9 mouse cellular contexts compared by ENCODE assay signal in the genomic region with DNA sequence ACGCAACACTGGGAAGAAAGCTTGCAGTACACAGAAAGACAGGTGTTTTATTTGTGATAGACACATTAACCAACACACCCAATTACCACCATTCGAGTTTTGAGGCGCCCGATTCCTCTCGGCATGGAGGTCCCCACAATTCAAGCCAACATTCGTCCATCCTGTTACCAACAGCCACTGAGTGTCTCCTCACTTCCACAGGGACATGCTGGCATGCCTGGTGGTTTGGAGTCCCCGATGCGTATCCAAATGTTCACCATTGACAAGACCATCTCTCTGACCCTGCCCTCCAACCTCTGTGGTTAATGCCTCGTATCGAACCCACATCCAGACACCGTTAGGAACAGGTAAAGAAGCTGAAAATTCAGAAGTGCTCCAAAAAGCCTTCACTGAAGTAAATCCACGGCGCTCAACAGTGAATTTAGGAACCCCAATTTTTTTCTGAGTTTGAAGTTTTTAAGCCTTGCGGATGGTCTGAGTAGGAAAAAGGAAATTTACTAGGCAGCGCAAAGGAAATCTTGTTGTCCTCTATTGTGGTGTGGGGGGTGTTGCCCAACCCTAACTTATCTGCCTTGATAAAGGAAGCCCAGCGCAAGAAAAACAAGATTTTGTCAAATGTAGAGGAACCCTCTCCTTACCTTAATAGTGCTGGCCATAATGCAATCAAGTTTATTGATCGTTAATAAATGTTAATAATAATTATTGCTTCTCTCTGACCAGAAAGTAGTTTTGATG.
DNase-seq lines count a peak whose midpoint lies in the region; ATAC-seq and TF ChIP-seq lines count a peak whose summit lies in the region.
"Had no signal": no experiment of that assay in that cellular context is flagged by ENCODE, and none has a peak within 500 bp of the region (broad histone marks: within the 10 kb centered on the region; RNA-seq: fewer than 3 reads in every experiment).

No protein-coding gene starts in this region.

- no peak for ATAC-seq in embryonic facial prominence, embryonic 14.5 days (ENCODE audit: low read depth)
- no peak for ATAC-seq in liver, embryonic 13.5 days (ENCODE audit: low read depth)
- ATAC-seq: forebrain, embryonic 16.5 days had no signal

- peaks cover 3% of the 10 kb centered on the region; the same call in 1 of the 2 replicates for H3K4me1 ChIP-seq in bone marrow, adult 2 months (ENCODE audit: control insufficient read depth, insufficient read depth, low read length)
- 0 out of 2 replicates have a peak, but pooled peaks cover 3% of the 10 kb centered on the region for H3K4me1 ChIP-seq in embryonic facial prominence, embryonic 14.5 days (ENCODE audit: control insufficient read depth, insufficient read depth, low read length)
- H3K4me1 ChIP-seq in liver, embryonic 13.5 days (replicated peaks) = no peaks in the 10 kb centered on the region

- H3K4me2 ChIP-seq in embryonic facial prominence, embryonic 14.5 days (ENCODE audit: low read depth, low read length) = no peak overlapping the region
- H3K4me2 ChIP-seq in liver, embryonic 13.5 days = peak overlapping the region; percentile 19

- H3K36me3 ChIP-seq in embryonic facial prominence, embryonic 14.5 days (ENCODE audit: control insufficient read depth, insufficient read depth, low read length) = no peaks in the 10 kb centered on the region
- H3K36me3 ChIP-seq in liver, embryonic 13.5 days = no peaks in the 10 kb centered on the region

- peak overlapping the region; percentile 68 for H3K4me3 ChIP-seq in bone marrow, adult 2 months (replicated peaks; ENCODE audit: control insufficient read depth, low read depth, low read length)
- H3K4me3 ChIP-seq in embryonic facial prominence, embryonic 14.5 days (ENCODE audit: low read depth, low read length) = 0 out of 2 replicates have a peak overlapping the region, but pooled peaks have one; percentile 8
- peak overlapping the region; percentile 45 for H3K4me3 ChIP-seq in liver, embryonic 13.5 days (replicated peaks)

- peak; percentile 43 for DNase-seq in kidney, adult 9 months
- no peak for DNase-seq in kidney, postnatal 14 days
- no peak for DNase-seq in embryonic facial prominence, embryonic 14.5 days (ENCODE audit: low spot score)
- no peak for DNase-seq in liver, embryonic 13.5 days
- DNase-seq in MN1 (ENCODE audit: low spot score) = no peak
- DNase-seq in Muller cell, postnatal 12 days (ENCODE audit: inconsistent ontology term) = no peak
- DNase-seq: layer of hippocampus, adult 9-11 months had no signal

- TF ChIP-seq POLR2A in bone marrow, adult 2 months (IDR thresholded peaks at IDR 0.05; ENCODE audit: borderline replicate concordance, control insufficient read depth, low read depth, low read length) = no peak

- H3K27ac ChIP-seq in bone marrow, adult 2 months (ENCODE audit: control insufficient read depth, insufficient read depth, low read depth, low read length, poor library complexity) = peak overlapping the region; percentile 79
- H3K27ac ChIP-seq in embryonic facial prominence, embryonic 14.5 days (replicated peaks; ENCODE audit: low read depth, low read length) = no peak overlapping the region
- peak overlapping the region; percentile 23; the same call in 1 of the 2 replicates for H3K27ac ChIP-seq in liver, embryonic 13.5 days

- H3K9me3 ChIP-seq in embryonic facial prominence, embryonic 14.5 days (ENCODE audit: control insufficient read depth, low read length) = no peaks in the 10 kb centered on the region
- H3K9me3 ChIP-seq in liver, embryonic 13.5 days (replicated peaks) = no peaks in the 10 kb centered on the region

- no peak for TF ChIP-seq CTCF in bone marrow, adult 2 months (IDR thresholded peaks at IDR 0.05; ENCODE audit: control insufficient read depth, insufficient read depth, low read length)

- 2% methylated on average over 17 of the region's 17 CpGs for WGBS in bone marrow, adult 2 months
- WGBS in embryonic facial prominence, embryonic 14.5 days = 86% methylated on average over 17 of the region's 17 CpGs
- WGBS in liver, embryonic 13.5 days (ENCODE audit: insufficient replicate concordance) = 11% methylated on average over 17 of the region's 17 CpGs

- no peak overlapping the region for H3K9ac ChIP-seq in embryonic facial prominence, embryonic 14.5 days (ENCODE audit: low read depth, low read length)
- H3K9ac ChIP-seq in liver, embryonic 13.5 days = peak overlapping the region; percentile 45

- H3K27me3 ChIP-seq in embryonic facial prominence, embryonic 14.5 days (replicated peaks; ENCODE audit: control insufficient read depth, insufficient read depth, low read length) = no peaks in the 10 kb centered on the region
- peaks cover 28% of the 10 kb centered on the region for H3K27me3 ChIP-seq in liver, embryonic 13.5 days

Comparison
In these comparisons a context has a peak if more than half of its experiments do, and no peak if none do; other contexts are left out.
1. H3K4me3 ChIP-seq: peak in every context shown above with its lines; median percentile 68 in bone marrow, adult 2 months; 45 in liver, embryonic 13.5 days; 8 in embryonic facial prominence, embryonic 14.5 days.